Mouse (Mus musculus): Measurements from ENCODE around the gene Lpar5. TPM values are rescaled to one million over a fixed set of nuclear protein-coding genes. Genes with fewer than 3 reads are reported as not detected.

The Lpar5 gene
- polyA plus RNA-seq, 1 experiment, result 13.9 TPM

DNA sequence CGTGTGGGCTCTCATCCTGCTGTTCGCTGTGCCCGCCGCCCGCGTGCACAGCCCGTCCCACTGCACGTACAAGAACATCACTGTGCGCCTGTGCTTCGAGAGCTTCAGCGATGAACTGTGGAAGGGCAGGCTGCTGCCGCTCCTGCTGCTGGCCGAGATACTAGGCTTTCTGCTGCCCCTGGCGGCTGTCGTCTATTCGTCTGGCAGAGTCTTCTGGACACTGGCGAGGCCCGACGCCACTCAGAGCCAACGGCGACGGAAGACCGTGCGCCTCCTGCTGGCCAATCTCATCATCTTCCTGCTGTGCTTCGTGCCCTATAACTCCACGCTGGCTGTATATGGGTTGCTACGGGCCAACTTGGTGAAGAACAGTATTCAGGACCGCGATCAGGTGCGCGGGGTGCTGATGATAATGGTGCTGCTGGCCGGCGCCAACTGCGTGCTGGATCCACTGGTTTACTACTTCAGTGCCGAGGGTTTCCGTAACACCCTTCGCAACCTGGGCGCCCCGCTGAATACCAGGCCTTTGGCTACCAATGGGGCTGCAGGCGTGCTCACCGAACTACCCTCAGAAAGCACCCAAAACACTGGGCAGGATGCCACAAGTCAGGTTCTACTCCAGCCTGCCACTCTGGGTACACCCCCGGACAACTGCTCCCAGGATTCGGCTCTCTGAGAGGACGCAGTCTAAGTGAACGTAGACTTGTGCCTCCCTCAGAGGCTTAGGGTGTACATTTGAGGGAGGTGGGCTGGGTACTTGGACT lies 14.3 kb downstream of the Lpar5 start:
- peak; percentile 72 for TF ChIP-seq CTCF (IDR thresholded peaks at IDR 0.05; ENCODE audit: insufficient read depth, low read length)
- TF ChIP-seq POLR2A (IDR thresholded peaks at IDR 0.05; ENCODE audit: borderline replicate concordance, extremely low read depth, low read depth, low read length), result peak; percentile 56; the same call in 1 of the 2 replicates
- DNase-seq, result peak; percentile 79
- Histone ChIP-seq H3K4me1 (ENCODE audit: control insufficient read depth, insufficient read depth, low read length) (peaks cover 3% of the 10 kb centered on the region; the same call in 1 of the 2 replicates), H3K4me3 (replicated peaks; ENCODE audit: extremely low read depth, low read depth, low read length) (peak overlapping the region; percentile 43)
- WGBS, result 31% methylated on average over 45 of the region's 45 CpGs

- peaks cover 3% of the 10 kb centered on the region; the same call in 1 of the 2 replicates for H3K4me1 ChIP-seq (ENCODE audit: control insufficient read depth, insufficient read depth, low read length)
- DNase-seq, result no peak
- TF ChIP-seq CTCF (IDR thresholded peaks at IDR 0.05; ENCODE audit: insufficient read depth, low read length), result no peak
- TF ChIP-seq POLR2A (IDR thresholded peaks at IDR 0.05; ENCODE audit: borderline replicate concordance, extremely low read depth, low read depth, low read length), result no peak
- WGBS, result 82% methylated on average over 7 of the region's 7 CpGs
- no peak overlapping the region for H3K4me3 ChIP-seq (replicated peaks; ENCODE audit: extremely low read depth, low read depth, low read length)
These were observed 15.2 kb downstream of the Lpar5 start for GRCm38 (mm10) chr6:125082801-125083386.

DNA sequence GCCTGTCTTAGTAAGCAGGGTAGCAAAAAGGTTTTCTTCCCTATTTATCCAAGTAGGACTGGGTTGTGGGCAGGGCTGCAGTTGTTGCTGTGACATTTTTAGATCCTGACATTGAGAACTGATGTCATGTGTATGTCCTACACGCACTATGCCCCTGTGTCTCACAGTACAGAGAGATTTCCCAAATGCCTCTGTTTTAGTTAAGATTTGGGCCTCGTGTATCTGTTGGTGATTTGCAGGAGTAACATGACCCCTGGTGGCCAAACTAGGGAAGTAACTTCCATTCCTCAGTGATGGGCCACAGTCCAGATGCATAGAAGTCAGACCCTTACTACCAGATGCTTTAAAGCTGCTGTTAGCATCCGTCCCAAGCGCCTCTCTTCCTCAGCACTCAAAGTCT lies 16.7 kb downstream of the Lpar5 start:
- no peak for TF ChIP-seq POLR2A (IDR thresholded peaks at IDR 0.05; ENCODE audit: borderline replicate concordance, extremely low read depth, low read depth, low read length)
- peak; percentile 35 for TF ChIP-seq CTCF (IDR thresholded peaks at IDR 0.05; ENCODE audit: insufficient read depth, low read length)
- peaks cover 4% of the 10 kb centered on the region for H3K4me1 ChIP-seq (ENCODE audit: control insufficient read depth, insufficient read depth, low read length)
- no peak overlapping the region for H3K4me3 ChIP-seq (replicated peaks; ENCODE audit: extremely low read depth, low read depth, low read length)
- WGBS, result 9% methylated on average over 4 of the region's 4 CpGs
- DNase-seq, result peak; percentile 47

DNA sequence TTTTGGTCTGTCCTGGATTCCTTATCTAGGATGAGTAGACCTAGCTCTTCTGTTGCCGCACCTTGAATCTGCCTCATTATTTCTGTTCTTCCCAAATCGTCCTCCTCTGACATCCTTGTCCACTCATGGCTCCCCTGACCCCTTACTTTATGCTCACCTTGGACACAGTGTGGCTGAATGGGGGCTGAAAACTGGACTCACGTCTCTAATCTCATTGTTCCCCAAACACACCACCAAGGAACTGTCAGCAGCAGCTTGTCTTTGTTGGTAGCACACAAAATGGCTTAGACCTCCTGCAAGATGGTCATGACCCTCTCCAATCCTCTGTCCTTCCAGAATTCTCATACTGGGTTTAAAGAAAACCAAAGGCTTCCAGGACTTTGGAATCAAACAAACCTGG lies 20.2 kb downstream of the Lpar5 start:
- 82% methylated on average over 3 of the region's 3 CpGs for WGBS
- Histone ChIP-seq H3K4me3 (replicated peaks; ENCODE audit: extremely low read depth, low read depth, low read length) (no peak overlapping the region), H3K4me1 (ENCODE audit: control insufficient read depth, insufficient read depth, low read length) (peaks cover 7% of the 10 kb centered on the region)
- no peak for TF ChIP-seq CTCF (IDR thresholded peaks at IDR 0.05; ENCODE audit: insufficient read depth, low read length)
- TF ChIP-seq POLR2A (IDR thresholded peaks at IDR 0.05; ENCODE audit: borderline replicate concordance, extremely low read depth, low read depth, low read length), result no peak
- no peak for DNase-seq

- DNase-seq, result peak; percentile 72
- TF ChIP-seq CTCF (IDR thresholded peaks at IDR 0.05; ENCODE audit: insufficient read depth, low read length) (no peak), POLR2A (IDR thresholded peaks at IDR 0.05; ENCODE audit: borderline replicate concordance, extremely low read depth, low read depth, low read length) (peak; percentile 75; the same call in 1 of the 2 replicates)
- Histone ChIP-seq H3K4me1 (ENCODE audit: control insufficient read depth, insufficient read depth, low read length) (peaks cover 7% of the 10 kb centered on the region), H3K4me3 (replicated peaks; ENCODE audit: extremely low read depth, low read depth, low read length) (peak overlapping the region; percentile 22)
- WGBS, result 2% methylated on average over 20 of the region's 20 CpGs
These were observed 21.0 kb downstream of the Lpar5 start for GRCm38 (mm10) chr6:125088561-125089321.

DNA sequence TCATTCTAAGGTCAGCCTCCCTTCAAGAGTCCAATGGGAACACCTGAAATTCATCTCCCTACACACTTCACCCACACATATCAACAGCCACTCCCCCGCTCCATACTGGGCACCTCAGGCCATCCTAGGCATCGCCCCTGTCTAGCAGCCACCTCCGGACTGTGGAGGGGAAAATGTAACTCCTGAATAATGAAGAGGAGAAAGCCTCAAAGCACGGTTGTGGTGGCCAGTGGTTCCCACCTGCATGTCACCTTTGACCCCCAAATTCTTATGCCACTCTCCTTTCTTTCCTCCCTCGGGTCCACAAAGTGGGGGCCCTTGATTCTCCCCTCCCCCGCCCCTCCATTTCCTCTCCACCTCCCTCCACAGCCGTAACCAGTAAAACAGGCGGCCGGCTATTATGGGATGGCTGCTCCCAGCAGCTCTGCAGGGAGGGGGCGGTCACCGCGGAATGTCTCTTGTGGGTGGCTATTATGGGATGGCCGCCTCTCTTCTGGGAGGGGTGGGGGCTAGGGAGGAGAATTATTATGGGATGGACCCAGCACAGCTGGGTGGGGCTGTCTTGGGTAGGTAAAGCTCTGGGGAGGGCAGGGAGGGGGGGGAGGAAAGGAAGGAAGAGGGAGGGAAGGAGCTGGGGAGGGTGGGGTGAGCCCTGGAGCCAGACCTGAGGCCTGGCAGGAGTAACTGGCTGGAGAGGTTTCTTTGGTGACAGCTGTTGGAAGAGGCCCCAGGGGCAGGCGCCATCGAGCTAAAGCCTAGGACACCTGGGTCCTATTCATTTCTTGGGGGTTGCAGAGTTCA lies 22.0 kb downstream of the Lpar5 start:
- H3K4me3 ChIP-seq (replicated peaks; ENCODE audit: extremely low read depth, low read depth, low read length), result peak overlapping the region; percentile 59
- TF ChIP-seq CTCF (IDR thresholded peaks at IDR 0.05; ENCODE audit: insufficient read depth, low read length), result no peak
- peak; percentile 48; the same call in 1 of the 2 replicates for TF ChIP-seq POLR2A (IDR thresholded peaks at IDR 0.05; ENCODE audit: borderline replicate concordance, extremely low read depth, low read depth, low read length)
- 2% methylated on average over 14 of the region's 15 CpGs for WGBS
- H3K4me1 ChIP-seq (ENCODE audit: control insufficient read depth, insufficient read depth, low read length), result peaks cover 7% of the 10 kb centered on the region
- peak; percentile 67 for DNase-seq

DNA sequence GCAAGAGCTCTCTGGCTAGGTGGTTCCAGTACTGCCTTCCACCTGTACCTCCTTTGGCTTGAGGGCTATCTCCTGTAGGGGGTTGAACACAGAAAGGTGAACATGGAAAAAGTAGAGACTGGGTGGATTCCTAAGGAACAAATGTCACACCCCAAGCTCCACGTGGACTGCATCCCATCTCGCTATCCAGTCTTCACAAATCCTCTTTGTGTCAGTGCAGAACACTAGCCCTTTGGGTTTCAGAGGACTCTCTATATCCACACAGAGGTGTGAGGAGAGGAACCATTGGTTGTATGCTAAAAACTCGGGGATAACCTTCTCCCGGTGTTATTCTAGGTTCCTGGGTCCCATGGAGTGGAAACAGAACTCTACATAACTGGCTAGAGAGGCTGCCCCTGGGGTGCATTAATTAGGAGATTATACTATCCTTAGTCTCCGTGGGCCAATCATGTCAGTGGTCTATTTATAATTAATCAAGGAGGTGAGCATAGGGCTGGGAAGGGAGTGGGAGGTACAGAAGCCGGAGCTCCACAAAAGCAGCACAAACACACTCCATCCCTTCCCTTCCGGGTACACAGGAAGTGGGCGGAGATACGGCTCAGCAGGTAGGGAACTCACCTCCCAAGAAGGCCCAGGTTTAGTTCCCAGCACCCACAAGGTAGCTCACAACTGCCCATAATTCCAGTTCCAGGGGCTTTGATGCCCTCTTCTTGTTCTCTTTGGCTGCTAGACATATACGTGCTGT lies 22.8 kb downstream of the Lpar5 start:
- H3K4me3 ChIP-seq (replicated peaks; ENCODE audit: extremely low read depth, low read depth, low read length), result no peak overlapping the region
- H3K4me1 ChIP-seq (ENCODE audit: control insufficient read depth, insufficient read depth, low read length), result peaks cover 7% of the 10 kb centered on the region
- TF ChIP-seq CTCF (IDR thresholded peaks at IDR 0.05; ENCODE audit: insufficient read depth, low read length), result no peak
- TF ChIP-seq POLR2A (IDR thresholded peaks at IDR 0.05; ENCODE audit: borderline replicate concordance, extremely low read depth, low read depth, low read length), result no peak
- no peak for DNase-seq
- 50% methylated on average over 10 of the region's 10 CpGs for WGBS

DNA sequence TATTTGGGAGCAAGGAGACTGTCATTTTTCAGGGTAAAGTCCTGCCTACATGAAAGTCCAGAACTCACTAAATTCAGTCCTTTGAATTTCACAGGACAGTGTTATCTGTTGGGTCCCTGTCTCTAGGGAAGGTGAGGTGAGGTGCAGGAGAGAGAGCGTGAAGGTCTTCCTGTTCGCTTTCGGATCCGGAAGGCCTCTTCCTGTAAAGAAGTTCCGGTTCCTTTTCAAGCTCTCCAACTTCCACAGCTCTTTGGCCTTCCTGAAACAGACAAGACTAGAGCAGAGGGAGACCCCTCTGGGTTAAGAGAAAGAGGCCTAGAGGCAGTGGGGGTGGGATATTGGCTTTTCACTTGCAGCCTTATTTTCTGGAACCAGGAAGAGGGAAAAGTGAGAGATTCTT lies 24.7 kb downstream of the Lpar5 start:
- TF ChIP-seq POLR2A (IDR thresholded peaks at IDR 0.05; ENCODE audit: borderline replicate concordance, extremely low read depth, low read depth, low read length) (no peak), CTCF (IDR thresholded peaks at IDR 0.05; ENCODE audit: insufficient read depth, low read length) (no peak)
- WGBS, result 41% methylated on average over 5 of the region's 5 CpGs

More for the DNA sequence above, 24.7 kb downstream of the Lpar5 start:
- no peak for DNase-seq
- peaks cover 7% of the 10 kb centered on the region for H3K4me1 ChIP-seq (ENCODE audit: control insufficient read depth, insufficient read depth, low read length)
- H3K4me3 ChIP-seq (replicated peaks; ENCODE audit: extremely low read depth, low read depth, low read length), result no peak overlapping the region

Measured in lung, adult 2 months (tissue).